Mouse (Mus musculus) heart, embryonic 11.5 days (tissue): ENCODE data around the gene Cux1. TPM values are rescaled to one million over a fixed set of nuclear protein-coding genes. Genes with fewer than 3 reads are reported as not detected.

Experiments
- ATAC-seq: fragments of 200-750 bp; cut with Nextera tagmentation; replicated peaks from 2 replicates; pipeline ENCODE4 v1.8.0; 2017; ENCODE audit warnings: moderate library complexity; ENCODE audit not compliant: insufficient number of reproducible peaks, low FRiP score, low TSS enrichment
- H3K27ac ChIP-seq: fragments of 300-500 bp; sonication (generic); 2 replicates; pipeline ENCODE4 v1.5.1; 2014; ENCODE audit warnings: mild to moderate bottlenecking, low read depth, low read length
- H3K27me3 ChIP-seq: fragments of 300-500 bp; sonication (generic); 2 replicates; pipeline ENCODE4 v1.6.1; 2014; ENCODE audit warnings: mild to moderate bottlenecking, low read length, mixed read lengths; ENCODE audit not compliant: control insufficient read depth, insufficient read depth
- H3K36me3 ChIP-seq: fragments of 300-500 bp; sonication (generic); 2 replicates; pipeline ENCODE4 v1.6.1; 2014; ENCODE audit warnings: mild to moderate bottlenecking, low read length, moderate library complexity, mixed read lengths; ENCODE audit not compliant: control insufficient read depth, insufficient read depth
- H3K4me1 ChIP-seq: fragments of 300-500 bp; sonication (generic); 2 replicates; pipeline ENCODE4 v1.6.1; 2014; ENCODE audit warnings: low read length; ENCODE audit not compliant: control insufficient read depth, insufficient read depth
- H3K4me2 ChIP-seq: fragments of 300-500 bp; sonication (generic); 2 replicates; pipeline ENCODE4 v1.6.1; 2014; ENCODE audit warnings: mild to moderate bottlenecking, moderate library complexity
- H3K4me3 ChIP-seq: fragments of 300-500 bp; sonication (generic); 2 replicates; pipeline ENCODE4 v1.5.1; 2014; ENCODE audit warnings: low read depth, low read length
- H3K9ac ChIP-seq: fragments of 300-500 bp; sonication (generic); 2 replicates; pipeline ENCODE4 v1.6.1; 2014; ENCODE audit warnings: mild to moderate bottlenecking, low read depth, low read length, moderate library complexity
- H3K9me3 ChIP-seq: fragments of 300-500 bp; sonication (generic); replicated peaks from 2 replicates; pipeline ENCODE4 v1.6.1; 2016; ENCODE audit warnings: low read length; ENCODE audit not compliant: control insufficient read depth
- WGBS: fragments of 180-500 bp; shearing (Covaris S2); extraction: QIAGEN DNeasy Blood & Tissue Kit; methylation state at CpG from one replicate; pipeline ENCODE4 v1.1.7; 2014; ENCODE audit not compliant: insufficient replicate concordance; 5-methylcytosine and 5-hydroxymethylcytosine counted together
- polyA plus RNA-seq: library from polyadenylated mRNA; unstranded; fragments of >200 nt; fragmentation: Nextera tagmentation; extraction: Ambion mirVana; gene quantifications from 2 replicates; pipeline ENCODE4 v1.2.1, GENCODE M21; 2014

The Cux1 gene
- polyA plus RNA-seq, 1 experiment from 2014 or later = 67.5 TPM

DNA sequence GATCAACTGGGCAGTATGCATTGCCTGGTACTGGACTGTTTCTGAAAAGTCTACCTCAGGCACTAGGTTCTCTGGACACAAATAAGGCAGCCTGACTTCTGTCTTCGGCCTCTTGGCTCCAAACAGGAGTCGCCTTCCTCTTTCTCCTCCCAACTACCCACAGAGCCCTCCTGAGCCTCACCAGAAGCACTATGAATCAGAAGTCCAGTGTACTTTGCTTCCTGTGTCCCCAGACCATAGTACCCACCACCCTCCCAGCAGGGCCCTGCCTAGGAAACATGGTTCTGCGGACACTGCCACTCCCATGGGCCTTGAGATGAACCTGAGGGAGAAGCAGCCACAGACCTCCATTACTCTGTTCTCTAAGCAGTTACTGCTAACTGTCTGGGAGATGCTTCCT lies 71.7 kb downstream of the Cux1 start:
- Histone ChIP-seq H3K4me3 (no peak overlapping the region), H3K4me2 (no peak overlapping the region), H3K36me3 (no peaks in the 10 kb centered on the region), H3K27me3 (no peaks in the 10 kb centered on the region), H3K9ac (no peak overlapping the region), H3K27ac (no peak overlapping the region), H3K4me1 (peaks cover 34% of the 10 kb centered on the region), H3K9me3 (no peaks in the 10 kb centered on the region)
- no peak for ATAC-seq
- 78% methylated on average over 3 of the region's 3 CpGs for WGBS

DNA sequence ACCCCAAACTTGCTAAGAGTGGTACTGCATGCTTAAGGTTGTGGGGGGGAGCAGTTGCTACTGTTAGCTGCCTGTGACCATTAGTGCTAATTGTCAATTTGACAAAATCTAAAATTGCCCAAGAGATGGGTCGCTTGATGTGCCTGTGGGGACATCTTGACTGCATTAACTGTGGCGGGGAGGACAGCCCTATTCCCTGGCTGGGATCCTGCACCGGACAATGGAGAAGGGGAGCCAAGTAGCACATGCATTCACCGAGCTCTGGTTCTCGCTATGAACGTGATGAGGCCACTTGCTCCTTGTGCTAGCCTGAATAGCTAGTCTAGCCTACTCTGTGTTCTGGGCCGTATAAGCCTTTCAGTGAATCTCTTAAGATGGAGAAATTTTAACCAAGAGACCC lies 72.4 kb downstream of the Cux1 start:
- Histone ChIP-seq H3K9ac (no peak overlapping the region), H3K27ac (no peak overlapping the region), H3K36me3 (no peaks in the 10 kb centered on the region), H3K4me2 (no peak overlapping the region), H3K27me3 (no peaks in the 10 kb centered on the region), H3K4me1 (peaks cover 28% of the 10 kb centered on the region), H3K9me3 (no peaks in the 10 kb centered on the region), H3K4me3 (no peak overlapping the region)
- WGBS = 82% methylated on average over 7 of the region's 7 CpGs
- no peak for ATAC-seq

GRCm38 (mm10) chr5:136494288-136494687 lies 73.0 kb downstream of the Cux1 start:
- no peaks in the 10 kb centered on the region for H3K27me3 ChIP-seq
- H3K27ac ChIP-seq = no peak overlapping the region
- no peaks in the 10 kb centered on the region for H3K9me3 ChIP-seq
- WGBS = 76% methylated on average over 2 of the region's 2 CpGs
- H3K4me1 ChIP-seq = peaks cover 25% of the 10 kb centered on the region
- no peak overlapping the region for H3K9ac ChIP-seq
- no peak overlapping the region for H3K4me2 ChIP-seq
- no peak overlapping the region for H3K4me3 ChIP-seq
- no peak for ATAC-seq
- H3K36me3 ChIP-seq = no peaks in the 10 kb centered on the region

DNA sequence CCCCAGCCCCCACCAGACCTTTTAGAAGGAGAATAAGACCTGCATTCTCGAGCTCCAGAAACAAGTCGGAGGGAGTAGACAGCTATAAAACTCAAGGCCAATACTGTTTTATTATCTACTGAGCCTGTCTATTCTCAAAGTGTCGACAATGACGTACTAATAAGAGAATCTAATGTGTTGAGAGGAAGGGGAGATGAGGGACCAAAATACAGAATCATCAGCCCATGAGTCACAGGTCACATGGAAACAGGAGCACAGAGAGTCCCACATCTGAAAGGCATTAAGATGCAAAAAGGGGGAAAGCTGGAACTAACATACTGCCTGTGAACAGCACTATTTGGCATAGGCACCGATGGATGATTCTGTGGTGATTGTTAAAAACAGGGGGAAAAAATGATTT lies 77.8 kb downstream of the Cux1 start:
- peaks cover 39% of the 10 kb centered on the region for H3K4me1 ChIP-seq

GRCm38 (mm10) chr5:136488721-136489120 lies 78.6 kb downstream of the Cux1 start:
- no peak overlapping the region for H3K27ac ChIP-seq
- H3K4me2 ChIP-seq = no peak overlapping the region
- H3K27me3 ChIP-seq = no peaks in the 10 kb centered on the region
- H3K4me3 ChIP-seq = no peak overlapping the region
- peaks cover 35% of the 10 kb centered on the region for H3K4me1 ChIP-seq
- WGBS = 77% methylated on average over 3 of the region's 3 CpGs
- H3K36me3 ChIP-seq = no peaks in the 10 kb centered on the region
- ATAC-seq = no peak
- no peaks in the 10 kb centered on the region for H3K9me3 ChIP-seq
- H3K9ac ChIP-seq = no peak overlapping the region

More for the DNA sequence above, 77.8 kb downstream of the Cux1 start:
- H3K27me3 ChIP-seq = no peaks in the 10 kb centered on the region
- no peak overlapping the region for H3K9ac ChIP-seq
- H3K27ac ChIP-seq = no peak overlapping the region
- H3K4me3 ChIP-seq = no peak overlapping the region
- no peaks in the 10 kb centered on the region for H3K9me3 ChIP-seq
- ATAC-seq = no peak
- H3K36me3 ChIP-seq = no peaks in the 10 kb centered on the region
- no peak overlapping the region for H3K4me2 ChIP-seq
- WGBS = 67% methylated on average over 5 of the region's 5 CpGs

DNA sequence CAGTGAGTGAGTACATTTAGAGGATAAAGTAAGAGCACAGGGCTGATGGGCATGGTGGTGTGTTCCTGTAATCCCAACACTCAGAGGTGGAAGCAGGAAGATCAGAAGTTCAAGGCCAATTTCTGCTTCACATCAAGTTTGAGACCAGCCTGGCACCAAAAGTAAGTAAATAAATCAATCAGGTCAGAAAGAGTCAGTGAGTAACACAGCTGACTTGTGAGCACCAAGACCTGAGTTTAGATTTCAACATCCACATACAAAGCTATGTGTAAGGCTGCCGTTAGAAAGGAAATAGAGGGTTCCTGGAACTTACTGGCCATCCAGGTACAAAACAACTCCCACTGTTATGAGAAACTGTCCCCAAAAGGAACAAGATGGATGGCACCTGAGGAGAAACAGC lies 79.1 kb downstream of the Cux1 start:
- no peak overlapping the region for H3K4me2 ChIP-seq
- ATAC-seq = no peak
- H3K4me1 ChIP-seq = peaks cover 31% of the 10 kb centered on the region
- H3K4me3 ChIP-seq = no peak overlapping the region
- no peak overlapping the region for H3K9ac ChIP-seq
- no peaks in the 10 kb centered on the region for H3K9me3 ChIP-seq
- no peaks in the 10 kb centered on the region for H3K36me3 ChIP-seq
- WGBS = 64% methylated on average over 1 of the region's 1 CpGs
- no peak overlapping the region for H3K27ac ChIP-seq
- H3K27me3 ChIP-seq = no peaks in the 10 kb centered on the region

DNA sequence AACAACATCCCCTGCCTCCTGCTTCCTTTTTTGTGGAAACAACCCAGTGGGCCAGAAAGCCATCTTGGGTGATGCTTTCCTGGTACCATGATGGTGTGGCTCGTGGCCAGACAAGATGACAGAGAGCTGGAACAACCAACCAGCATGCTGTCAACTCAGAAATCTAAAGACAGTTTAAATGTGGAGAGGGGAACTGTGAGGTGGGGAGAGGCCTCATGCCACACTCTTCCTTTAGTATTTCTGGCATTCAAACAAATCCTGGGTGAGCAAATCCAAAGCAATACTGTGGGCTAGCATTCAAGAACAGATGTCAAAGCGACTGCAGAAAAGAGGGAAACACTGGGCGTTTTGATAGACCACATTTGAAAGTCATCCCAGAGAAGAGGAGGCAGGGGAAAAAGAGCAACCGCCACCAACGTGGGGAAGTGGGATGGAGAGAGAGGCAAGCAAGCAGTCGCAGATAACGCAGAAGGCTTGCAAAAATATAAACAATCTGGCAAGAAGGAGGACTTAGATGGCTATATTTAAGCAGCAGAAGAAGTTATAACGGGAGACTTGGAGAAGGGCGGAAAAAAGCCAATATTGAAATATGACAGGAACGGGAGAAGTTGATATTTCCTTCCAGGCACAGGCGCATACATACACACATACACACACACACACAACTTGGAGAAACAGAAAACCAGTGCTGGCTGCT lies 79.7 kb downstream of the Cux1 start:
- WGBS = 55% methylated on average over 11 of the region's 11 CpGs
- H3K27ac ChIP-seq = 0 out of 2 replicates have a peak overlapping the region, but pooled peaks have one; percentile 10
- H3K36me3 ChIP-seq = no peaks in the 10 kb centered on the region
- H3K9me3 ChIP-seq = no peaks in the 10 kb centered on the region
- H3K4me3 ChIP-seq = no peak overlapping the region
- no peak for ATAC-seq
- no peak overlapping the region for H3K4me2 ChIP-seq
- H3K4me1 ChIP-seq = peaks cover 28% of the 10 kb centered on the region
- no peaks in the 10 kb centered on the region for H3K27me3 ChIP-seq
- no peak overlapping the region for H3K9ac ChIP-seq

DNA sequence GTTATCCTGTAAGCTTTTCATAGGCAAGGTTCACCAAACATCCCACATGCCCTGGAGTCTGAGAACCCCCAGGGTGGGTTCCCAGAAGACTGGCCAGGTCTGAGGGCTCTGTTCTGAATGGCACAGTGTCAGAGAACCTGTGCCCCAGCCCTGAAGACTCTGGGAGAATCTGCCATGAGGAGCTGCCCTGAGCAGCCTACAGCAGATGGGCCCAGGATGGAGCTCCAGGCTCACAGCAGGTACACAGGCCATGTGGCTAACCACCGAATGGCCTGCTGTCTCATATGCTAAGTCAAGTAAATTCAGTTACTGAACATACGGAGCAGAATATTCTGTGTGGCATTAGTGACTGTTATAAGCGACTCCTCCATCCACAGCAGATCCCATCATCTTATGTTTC lies 80.9 kb downstream of the Cux1 start:
- H3K27me3 ChIP-seq = no peaks in the 10 kb centered on the region
- no peak overlapping the region for H3K9ac ChIP-seq
- ATAC-seq = no peak
- no peak overlapping the region for H3K4me2 ChIP-seq
- H3K27ac ChIP-seq = no peak overlapping the region
- WGBS = 86% methylated on average over 3 of the region's 3 CpGs
- peaks cover 25% of the 10 kb centered on the region for H3K4me1 ChIP-seq
- H3K36me3 ChIP-seq = no peaks in the 10 kb centered on the region
- H3K9me3 ChIP-seq = no peaks in the 10 kb centered on the region
- no peak overlapping the region for H3K4me3 ChIP-seq

GRCm38 (mm10) chr5:136485397-136485796 lies 81.9 kb downstream of the Cux1 start:
- Histone ChIP-seq H3K27ac (no peak overlapping the region), H3K36me3 (no peaks in the 10 kb centered on the region), H3K4me3 (no peak overlapping the region), H3K4me2 (no peak overlapping the region), H3K9ac (no peak overlapping the region), H3K4me1 (peaks cover 25% of the 10 kb centered on the region), H3K27me3 (no peaks in the 10 kb centered on the region), H3K9me3 (no peaks in the 10 kb centered on the region)
- 89% methylated on average over 6 of the region's 6 CpGs for WGBS
- ATAC-seq = no peak
